Mouse (Mus musculus): ENCODE results near the gene Hspa2.

- TF ChIP-seq CTCF (IDR thresholded peaks at IDR 0.05; ENCODE audit: low read depth) = no peak
- TF ChIP-seq EP300 (optimal IDR thresholded peaks at IDR 0.05) = no peak
These were observed 30.0 kb upstream of the Hspa2 start for GRCm38 (mm10) chr12:76373991-76374390.

Data from stomach, postnatal 0 days (tissue).